Mouse (Mus musculus) yolk sac, embryonic 10.5 days (tissue): ENCODE results near the gene Afdn.

ENCODE experiments used
- DNase-seq: peaks from one replicate; pipeline ENCODE4 v3.0.0-alpha.2; 2017; ENCODE audit warnings: low spot score

The Afdn gene

GRCm38 (mm10) chr17:13759853-13760627 is at the start of gene Afdn:
Gene Afdn (plus strand): TSS chr17:13760539.
- DNase-seq, result peak; percentile 89

GRCm38 (mm10) chr17:13711173-13711572 is 49.2 kb upstream of the Afdn start:
- no peak for DNase-seq

GRCm38 (mm10) chr17:13712116-13712515 is 48.2 kb upstream of the Afdn start:
- no peak for DNase-seq

GRCm38 (mm10) chr17:13712518-13712917 is 47.8 kb upstream of the Afdn start:
- DNase-seq, result no peak

- DNase-seq, result no peak
Observed at GRCm38 (mm10) chr17:13714128-13714527, 46.2 kb upstream of the Afdn start.

GRCm38 (mm10) chr17:13714654-13715053 is 45.7 kb upstream of the Afdn start:
- DNase-seq, result no peak

GRCm38 (mm10) chr17:13715511-13715910 is 44.8 kb upstream of the Afdn start:
- no peak for DNase-seq

- DNase-seq, result peak; percentile 40
Observed at GRCm38 (mm10) chr17:13716336-13716735, 44.0 kb upstream of the Afdn start.

GRCm38 (mm10) chr17:13717428-13717827 is 42.9 kb upstream of the Afdn start:
- no peak for DNase-seq

GRCm38 (mm10) chr17:13720187-13720586 is 40.2 kb upstream of the Afdn start:
- DNase-seq, result no peak

GRCm38 (mm10) chr17:13721372-13721771 is 39.0 kb upstream of the Afdn start:
- no peak for DNase-seq

- no peak for DNase-seq
Observed at GRCm38 (mm10) chr17:13722434-13722833, 37.9 kb upstream of the Afdn start.

GRCm38 (mm10) chr17:13725004-13725550 is 35.3 kb upstream of the Afdn start:
- no peak for DNase-seq

- DNase-seq, result no peak
Observed at GRCm38 (mm10) chr17:13726832-13727355, 33.4 kb upstream of the Afdn start.

GRCm38 (mm10) chr17:13730980-13731726 is 29.2 kb upstream of the Afdn start:
- no peak for DNase-seq

- DNase-seq, result no peak
Observed at GRCm38 (mm10) chr17:13731727-13732112, 28.6 kb upstream of the Afdn start.

- DNase-seq, result no peak
Observed at GRCm38 (mm10) chr17:13732685-13733084, 27.7 kb upstream of the Afdn start.

GRCm38 (mm10) chr17:13733971-13734370 is 26.4 kb upstream of the Afdn start:
- DNase-seq, result no peak

- no peak for DNase-seq
Observed at GRCm38 (mm10) chr17:13735057-13735456, 25.3 kb upstream of the Afdn start.

- DNase-seq, result no peak
Observed at GRCm38 (mm10) chr17:13735803-13736282, 24.5 kb upstream of the Afdn start.

GRCm38 (mm10) chr17:13737336-13737735 is 23.0 kb upstream of the Afdn start:
- no peak for DNase-seq

GRCm38 (mm10) chr17:13738121-13738776 is 22.1 kb upstream of the Afdn start:
- no peak for DNase-seq
